Mouse (Mus musculus): ENCODE results near the gene Cers1.

DNA sequence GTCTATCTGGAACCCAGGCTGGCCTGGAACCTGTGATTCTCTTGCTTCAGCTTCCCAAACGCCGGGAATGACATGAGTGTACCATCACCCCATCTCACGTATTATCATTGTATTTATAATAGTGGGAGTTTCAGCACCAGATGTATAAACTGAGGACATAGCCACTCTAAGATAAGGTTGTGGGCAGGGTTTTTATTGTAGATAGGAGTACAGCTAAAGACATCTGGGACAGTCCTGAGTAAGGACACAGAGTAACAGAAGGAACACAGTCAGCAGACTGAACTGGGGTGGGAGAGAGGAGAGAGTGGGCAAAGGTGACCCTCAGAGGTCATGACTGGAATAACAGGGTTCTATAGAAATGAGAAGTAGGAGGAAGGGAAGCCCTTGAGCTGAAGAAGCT, 47.9 kb upstream of the Cers1 start:
- TF ChIP-seq EP300 (optimal IDR thresholded peaks at IDR 0.05): no peak
- no peak for TF ChIP-seq CTCF (IDR thresholded peaks at IDR 0.05; ENCODE audit: low read depth)

All from stomach, postnatal 0 days (tissue).